Mouse (Mus musculus) cerebellum, adult 2 months (tissue): ENCODE measurements around the gene Evx2.

Experiments
- CTCF ChIP-seq: fragments of 200-500 bp; IDR thresholded peaks from 2 replicates; pipeline ENCODE4 v1.5.1; 2011; ENCODE audit warnings: low read depth, mild to moderate bottlenecking, control low read depth, low read length, moderate library complexity, borderline replicate concordance; ENCODE audit not compliant: insufficient read depth
- POLR2A ChIP-seq: fragments of 200-500 bp; IDR thresholded peaks from 2 replicates; pipeline ENCODE4 v1.6.1; 2011; ENCODE audit warnings: low read length, control low read depth, borderline replicate concordance; ENCODE audit not compliant: insufficient read depth

- no peak for TF ChIP-seq CTCF
- TF ChIP-seq POLR2A = no peak
Measured at GRCm38 (mm10) chr2:74604011-74604410, 55.3 kb downstream of the Evx2 start.
